Mouse (Mus musculus): ENCODE data around the gene Trabd2b.

Trabd2b gene

DNA sequence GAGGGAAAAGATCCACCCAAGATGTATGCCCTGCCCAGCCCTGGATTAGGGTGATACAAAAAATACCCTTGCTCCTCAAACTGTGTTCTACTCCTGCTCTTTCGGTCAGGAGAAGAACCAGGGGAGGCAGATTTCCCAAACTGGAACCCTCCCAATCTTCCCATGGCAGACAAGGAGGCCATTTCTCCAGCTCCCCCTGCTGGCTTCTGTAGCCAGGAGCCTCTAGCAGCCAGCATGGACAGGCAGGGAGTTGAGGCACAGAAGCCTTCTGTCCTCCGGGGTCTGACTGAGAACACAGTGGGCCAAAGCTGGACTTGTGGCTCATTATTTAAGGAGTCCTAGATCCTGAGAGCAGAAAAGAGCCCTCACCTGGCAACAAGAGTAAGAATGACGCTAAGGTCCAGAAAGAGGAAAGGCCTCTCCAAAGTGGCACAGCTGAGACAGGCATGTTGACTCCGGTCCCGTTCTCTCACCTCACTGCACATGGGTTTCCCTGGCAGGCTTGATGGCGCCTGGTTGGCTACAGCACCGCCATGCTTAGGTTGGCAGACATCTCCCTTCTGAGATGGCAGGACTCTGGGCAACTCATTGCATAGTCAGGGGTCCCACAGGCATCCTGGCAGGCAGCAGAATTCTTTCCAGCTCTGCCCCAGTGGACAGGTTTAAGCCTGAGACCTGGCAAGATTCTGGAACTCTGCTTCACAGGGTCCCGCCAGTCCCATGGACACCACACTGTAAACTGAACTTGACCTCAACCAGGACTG is 204.8 kb downstream of the Trabd2b start:
- DNase-seq, result peak in 1 of 2 experiments; percentile 34

DNA sequence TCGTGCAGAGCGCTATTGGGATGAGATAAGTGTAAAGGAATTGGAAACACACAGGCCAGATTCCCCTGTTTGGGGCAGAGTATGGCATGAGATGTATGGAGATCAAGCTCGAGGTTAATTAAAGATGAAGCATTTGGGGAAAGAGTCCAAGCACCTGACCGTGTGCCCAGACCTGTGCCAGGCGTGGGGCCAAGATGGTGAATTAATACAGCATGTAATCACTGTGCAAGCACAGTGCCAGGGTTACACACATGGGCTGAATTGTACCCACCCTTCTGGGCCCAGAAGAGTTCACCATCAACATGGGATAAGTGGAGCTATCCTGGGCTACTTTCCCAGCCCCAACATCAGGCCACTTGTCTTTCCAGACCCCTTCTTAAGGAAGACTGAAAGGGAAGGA is 205.5 kb downstream of the Trabd2b start:
- DNase-seq, result no peak

DNA sequence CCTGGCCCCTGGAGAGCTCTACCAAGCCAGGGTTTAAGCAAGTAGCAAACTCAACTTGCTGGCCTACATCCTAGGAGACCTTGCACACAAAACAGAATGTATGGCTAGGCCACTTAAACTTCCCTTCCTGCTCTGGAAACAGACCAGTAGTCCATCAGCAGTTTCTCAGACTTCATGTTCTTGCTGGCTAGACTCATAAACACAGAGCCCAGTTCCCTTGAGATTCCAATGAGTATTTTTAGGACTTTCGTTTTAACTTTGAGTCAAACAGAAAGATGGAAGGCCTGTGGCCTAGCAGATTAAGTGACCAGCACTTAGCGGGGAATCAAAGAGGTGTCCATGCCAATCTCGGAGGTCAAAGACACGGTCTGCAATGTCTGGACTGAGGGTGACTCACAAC is 206.3 kb downstream of the Trabd2b start:
- DNase-seq, result no peak

DNA sequence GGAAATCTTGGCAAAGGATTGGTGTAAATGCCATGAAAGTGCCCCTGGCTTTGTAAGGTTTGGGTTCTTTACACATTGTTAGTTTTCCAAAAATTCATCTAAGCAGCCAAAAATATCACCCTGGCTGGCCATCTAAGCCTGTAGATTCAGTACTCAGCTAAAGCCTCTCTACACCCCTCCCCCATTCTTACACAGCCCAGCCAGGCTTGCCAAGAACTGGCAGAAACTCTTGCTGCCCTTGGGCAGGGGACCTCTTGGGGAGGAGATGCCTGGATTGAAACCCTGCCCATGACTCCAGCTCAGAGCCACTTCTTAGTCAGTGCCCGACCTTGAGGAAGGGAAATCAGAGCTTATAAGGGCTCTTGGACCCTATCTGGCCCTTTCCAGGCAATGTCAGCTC is 207.6 kb downstream of the Trabd2b start:
- no peak for DNase-seq

DNA sequence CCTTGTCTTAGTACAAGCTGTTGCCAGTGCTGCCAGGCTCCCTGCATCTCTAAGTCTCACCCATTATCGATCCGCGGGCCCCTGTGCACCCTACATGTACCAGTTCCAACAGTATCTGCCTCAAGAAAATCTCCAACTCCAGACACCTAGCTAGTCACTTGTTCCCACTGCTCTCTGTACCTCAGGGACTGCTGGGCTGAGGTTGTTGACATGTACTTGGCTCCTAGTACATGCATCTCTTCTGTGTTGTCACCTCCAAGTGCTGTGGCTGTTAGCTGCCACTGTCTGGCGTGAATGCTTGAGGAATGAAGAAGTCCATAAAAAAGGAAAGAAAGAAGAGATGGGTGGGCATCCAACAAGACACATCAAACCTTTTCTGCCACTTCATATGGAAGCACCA is 209.2 kb downstream of the Trabd2b start:
- no peak for DNase-seq

DNA sequence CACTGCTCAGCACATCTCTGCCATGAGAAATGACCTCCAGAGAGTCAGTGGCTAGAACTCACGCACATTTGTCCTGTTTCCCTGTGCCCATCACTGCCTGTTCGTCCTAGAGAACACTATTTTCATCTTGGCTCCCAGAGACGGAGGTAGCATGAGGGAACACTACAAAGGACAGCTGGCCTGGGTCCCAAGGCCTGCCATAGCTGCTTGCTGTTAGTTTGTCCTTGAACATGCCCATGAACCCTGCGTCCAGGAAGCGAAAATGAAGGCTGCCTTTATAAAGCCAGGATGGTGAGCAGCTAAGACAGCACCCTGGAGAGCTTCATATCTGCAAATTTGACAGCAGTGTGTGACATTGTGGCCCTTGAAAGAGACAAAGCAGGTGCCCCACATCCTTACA is 216.4 kb downstream of the Trabd2b start:
- no peak for DNase-seq

DNA sequence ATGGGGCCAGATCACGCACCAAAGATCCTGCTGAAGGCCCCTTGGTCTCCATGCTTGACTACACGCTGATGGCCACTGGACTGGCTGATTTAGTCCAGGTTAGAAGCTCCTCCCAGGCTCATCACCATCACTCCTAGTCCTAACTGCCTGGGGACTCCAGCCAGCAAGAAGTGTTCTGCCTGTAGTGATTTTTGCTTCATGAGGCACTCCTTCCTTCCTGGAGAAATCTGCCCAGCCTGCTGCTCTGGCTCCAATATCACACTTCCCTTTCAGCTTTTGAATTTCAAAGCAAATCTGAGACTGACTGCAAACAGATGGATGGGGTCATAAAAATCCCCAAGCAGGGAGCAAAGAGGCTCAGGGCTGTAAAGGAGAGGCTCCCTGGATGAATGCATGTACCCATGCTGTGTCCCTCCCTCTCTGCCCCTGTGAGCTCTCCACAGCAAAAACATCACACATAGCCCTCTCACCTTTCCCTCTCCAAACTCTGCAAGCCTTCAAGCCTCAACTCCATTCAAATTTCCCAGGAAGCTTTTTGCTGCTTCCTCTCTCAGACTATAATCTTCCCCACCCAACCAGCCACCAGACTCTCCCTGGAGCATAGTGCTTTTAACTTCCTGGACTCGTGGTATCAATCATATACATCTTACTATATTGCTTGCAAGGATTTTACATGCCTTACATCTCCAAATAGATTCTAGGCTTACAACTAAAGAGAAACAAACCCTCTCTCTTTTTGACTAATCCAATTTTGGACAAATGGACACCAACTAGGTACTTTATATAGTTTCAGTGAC is 217.8 kb downstream of the Trabd2b start:
- DNase-seq, result no peak

DNA sequence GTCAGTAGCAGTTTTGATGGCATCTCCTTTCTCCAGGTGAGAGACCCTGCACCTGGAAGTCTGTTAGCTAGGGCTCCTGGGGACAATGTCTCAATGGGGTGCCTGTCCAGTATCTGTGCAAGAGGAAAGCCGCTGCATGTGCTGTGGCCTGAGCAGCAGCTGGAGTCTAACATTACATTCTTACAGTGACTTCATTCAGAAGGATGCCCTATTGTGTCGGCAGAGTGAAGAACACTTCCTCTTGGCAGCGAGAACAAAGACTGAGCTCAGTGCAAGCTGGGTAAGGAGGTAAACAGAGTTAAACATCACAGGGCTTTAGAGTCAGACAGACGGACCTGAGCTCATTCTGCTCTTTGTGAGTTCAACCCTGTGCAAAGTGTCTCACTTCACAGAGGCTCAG is 218.8 kb downstream of the Trabd2b start:
- DNase-seq, result no peak

DNA sequence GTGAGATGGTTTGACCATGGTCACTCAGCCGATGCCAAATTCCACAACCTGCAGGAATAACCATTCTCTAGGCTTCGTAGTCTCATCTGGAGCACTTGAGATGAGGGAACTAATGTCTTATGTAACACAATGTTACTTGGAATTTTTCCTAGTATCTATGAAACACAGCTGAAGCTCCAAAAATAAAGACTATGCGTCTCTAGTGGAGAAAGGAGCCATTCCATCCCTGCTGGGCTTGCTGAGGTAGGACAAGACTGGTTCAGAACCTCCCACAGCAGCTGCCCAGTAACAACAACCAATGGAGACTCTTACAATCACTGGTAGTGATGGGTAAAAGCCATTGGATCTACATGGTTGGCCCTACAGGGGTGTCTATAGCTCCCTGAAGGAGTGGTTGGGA is 219.4 kb downstream of the Trabd2b start:
- no peak for DNase-seq

DNA sequence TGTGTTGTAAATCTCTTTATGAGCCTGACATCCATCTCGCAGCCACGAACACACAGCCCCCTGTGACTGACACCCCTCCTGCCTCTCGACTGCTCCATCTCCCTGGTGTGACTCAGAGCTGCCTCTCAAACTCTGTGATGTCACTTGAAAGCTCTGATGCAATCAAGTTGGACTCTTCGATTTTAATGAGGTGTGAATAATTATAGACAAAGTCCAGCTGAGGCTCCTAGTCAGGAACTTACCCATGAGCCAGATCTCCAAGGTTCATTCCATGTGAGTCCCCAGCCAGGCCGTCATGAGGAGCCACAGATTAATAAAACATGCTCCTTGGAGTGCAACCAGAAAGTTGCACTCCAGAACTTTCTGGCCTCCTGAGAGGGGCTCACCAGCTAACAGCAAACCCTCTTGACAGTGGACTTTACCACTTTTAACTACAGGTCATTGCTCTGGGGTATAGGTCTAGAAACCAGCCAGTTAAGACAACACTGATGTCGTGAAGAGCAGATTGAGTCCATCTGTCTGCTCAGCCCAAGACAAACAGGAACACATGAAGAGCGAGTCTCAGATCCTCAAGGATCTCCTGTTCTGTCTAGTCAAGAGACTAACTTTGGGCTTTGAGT is 221.3 kb downstream of the Trabd2b start:
- DNase-seq, result no peak

DNA sequence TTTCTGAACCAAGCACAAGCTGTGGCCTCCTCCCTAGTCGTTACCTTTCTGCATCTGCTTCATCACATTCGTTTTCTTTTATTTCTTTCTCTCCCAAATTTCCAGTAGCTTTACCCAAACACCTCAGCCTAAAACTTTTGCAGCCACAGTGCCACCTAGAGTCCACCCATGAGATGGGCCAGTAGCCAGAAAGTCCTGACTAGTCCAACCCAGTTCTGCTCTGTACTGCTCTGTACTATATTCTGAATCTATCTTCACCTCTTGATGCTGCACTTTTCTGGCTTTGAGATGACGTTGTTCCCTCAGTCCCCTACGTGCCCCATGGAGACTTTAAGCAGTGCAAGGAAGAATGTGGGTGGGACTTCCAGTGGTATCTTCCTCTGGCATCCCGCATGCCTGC is 229.4 kb downstream of the Trabd2b start:
- DNase-seq, result peak; percentile 31 to 64

DNA sequence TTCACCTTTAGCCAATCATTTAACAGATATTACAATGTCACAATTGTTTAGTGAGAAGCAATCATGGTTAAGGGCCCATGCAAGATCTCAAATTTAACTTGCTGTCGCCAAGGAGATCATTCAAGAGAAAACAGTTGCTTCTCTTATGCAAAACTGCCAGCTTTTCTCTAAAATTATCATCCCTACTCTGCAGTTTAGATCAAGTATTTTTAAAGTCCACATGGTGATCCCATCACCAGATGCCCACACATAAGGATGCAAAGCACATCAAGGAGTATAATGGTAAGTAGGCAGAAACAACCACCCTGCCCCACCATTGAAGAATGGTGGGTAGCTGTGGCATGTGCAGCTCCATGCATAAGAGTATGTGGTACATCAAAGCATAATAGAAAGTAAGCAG is 229.8 kb downstream of the Trabd2b start:
- DNase-seq, result no peak

DNA sequence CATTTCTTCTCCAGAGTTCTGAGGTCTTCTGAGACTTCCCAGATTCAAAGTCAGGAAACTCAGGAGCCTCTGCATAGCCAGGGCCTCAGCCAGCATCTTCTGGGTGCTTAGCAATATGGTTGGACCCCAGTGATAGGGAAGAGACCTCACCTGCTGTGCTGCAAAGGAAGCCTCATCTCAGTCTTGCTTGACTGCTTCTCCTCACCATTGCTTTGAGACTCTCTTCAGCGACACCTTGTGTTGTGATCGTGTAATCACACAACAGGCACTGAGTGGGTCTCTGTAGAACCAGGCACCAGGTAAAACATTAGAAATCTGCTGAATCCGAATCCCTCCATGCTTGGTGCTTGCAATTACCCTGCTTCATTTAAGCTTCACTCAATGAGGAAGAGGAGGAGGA is 230.6 kb downstream of the Trabd2b start:
- DNase-seq, result no peak

DNA sequence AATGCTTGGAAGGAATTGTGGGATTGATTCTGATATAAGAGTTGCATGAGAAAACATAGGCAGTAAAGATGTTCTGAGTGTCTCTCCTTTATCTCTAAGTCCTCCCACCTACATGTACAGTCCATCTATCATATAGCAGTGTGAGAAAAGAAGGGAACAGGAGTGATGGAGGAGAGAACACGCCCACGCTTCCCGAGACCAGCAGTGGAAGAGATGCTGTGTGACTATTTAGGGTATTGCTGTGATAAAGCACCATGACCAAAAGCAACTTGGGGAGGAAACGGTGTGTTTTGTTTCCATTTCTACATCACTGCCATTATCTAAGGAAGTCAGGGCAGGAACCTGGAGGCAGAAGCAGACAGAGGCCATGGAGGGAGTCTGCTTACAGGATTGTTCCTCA is 235.9 kb downstream of the Trabd2b start:
- DNase-seq, result no peak

DNA sequence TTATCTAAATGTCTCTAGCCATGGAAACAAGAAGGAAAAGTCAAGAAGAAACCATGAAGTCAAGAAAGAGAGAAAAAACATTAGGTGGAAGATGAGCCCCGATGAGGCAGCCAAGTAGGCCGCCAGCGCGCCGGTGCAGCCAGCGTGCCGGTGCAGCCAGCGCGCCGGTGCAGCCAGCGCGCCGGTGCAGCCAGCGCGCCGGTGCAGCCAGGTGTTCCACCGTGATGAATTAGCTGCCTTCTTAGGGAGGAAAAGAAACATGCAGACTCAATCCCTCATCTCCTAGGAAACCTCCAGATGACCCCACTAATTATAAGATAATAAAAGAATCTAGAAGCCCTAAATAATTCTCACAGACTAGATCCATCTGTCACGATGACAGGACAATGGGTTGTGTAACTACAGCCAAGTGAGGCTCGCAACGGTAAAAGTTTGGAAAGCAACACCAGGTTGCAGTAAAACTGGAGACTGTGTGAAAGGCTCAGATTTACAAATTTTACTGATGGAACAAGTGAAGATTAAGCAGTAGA is 237.2 kb downstream of the Trabd2b start:
- no peak for DNase-seq

DNA sequence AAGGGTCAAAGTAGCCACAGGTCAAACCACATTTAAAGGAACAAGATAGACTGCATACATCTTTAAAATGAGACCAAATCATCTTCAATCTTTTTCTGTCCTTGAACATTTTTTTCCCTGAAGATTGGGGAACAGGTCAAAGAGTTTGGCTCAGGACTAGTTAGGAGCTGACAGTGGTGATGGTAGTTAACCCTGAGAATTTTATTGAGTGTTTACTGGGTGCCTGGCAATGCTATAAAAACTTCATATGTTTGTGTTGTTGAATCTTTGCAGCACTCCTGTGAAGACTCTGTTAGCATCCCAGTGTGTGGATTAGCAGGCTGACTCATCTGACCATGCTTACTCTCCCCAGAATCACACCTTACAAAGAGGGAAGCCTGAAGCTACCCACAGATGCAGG is 238.8 kb downstream of the Trabd2b start:
- DNase-seq, result no peak

DNA sequence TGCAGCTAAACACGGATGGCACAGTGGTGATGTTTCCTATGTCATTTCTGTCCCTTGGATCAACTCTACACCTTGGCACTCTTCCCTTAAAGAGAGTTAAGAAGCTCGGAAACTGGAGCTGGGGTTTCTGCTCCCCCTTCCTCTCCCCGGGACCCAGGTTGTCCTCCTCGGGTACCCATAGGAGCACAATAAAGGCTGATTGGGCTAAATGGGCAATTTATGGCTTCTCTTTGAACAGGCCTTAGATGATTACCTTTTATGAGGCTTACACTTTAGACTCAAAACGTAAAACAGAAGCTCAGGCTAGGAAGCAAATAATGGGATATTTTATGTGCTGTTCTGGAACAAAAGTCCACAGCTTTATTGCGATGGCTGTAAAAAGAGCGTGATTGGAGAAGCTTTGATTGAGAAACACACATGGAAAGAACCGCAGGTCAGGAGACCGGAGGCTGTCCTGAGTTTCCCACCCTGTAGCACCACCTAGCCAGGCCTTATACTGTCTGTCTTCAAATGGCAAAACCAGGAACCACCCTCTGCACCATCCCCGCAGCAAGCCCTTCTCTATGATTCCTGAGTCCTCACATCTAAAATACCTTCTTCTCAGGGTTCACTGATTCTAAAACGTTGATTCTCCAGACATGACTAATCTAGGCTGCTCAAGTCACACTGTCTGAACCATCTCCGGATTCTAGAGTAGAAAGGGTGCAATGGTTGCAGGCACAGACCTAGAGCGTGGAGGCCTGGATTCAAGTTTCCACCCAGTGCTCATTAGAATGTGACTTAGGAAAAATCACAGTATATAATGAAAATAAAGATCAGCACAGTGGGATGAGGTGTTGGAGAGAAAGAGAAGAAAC is 240.5 kb downstream of the Trabd2b start:
- no peak for DNase-seq

DNA sequence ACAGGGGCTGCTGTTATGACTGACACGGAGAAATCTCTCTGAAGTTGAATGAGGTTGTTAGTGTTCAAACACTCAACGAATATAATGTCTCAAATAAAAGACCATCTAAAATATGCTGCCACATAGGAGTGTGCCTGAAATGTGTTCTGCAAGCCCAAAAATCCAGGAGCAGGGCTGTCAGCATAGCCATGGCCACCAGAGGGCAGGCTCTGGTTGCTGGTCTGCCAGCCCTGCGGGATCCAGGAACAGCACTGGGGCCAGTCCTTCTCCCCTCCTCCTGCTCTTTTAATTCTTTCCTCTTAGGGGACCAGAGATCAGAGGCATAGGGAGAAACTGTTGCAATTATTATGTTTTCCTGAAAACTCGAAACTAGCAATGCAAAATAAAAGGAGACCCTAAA is 241.2 kb downstream of the Trabd2b start:
- peak; percentile 73 to 84 for DNase-seq

DNA sequence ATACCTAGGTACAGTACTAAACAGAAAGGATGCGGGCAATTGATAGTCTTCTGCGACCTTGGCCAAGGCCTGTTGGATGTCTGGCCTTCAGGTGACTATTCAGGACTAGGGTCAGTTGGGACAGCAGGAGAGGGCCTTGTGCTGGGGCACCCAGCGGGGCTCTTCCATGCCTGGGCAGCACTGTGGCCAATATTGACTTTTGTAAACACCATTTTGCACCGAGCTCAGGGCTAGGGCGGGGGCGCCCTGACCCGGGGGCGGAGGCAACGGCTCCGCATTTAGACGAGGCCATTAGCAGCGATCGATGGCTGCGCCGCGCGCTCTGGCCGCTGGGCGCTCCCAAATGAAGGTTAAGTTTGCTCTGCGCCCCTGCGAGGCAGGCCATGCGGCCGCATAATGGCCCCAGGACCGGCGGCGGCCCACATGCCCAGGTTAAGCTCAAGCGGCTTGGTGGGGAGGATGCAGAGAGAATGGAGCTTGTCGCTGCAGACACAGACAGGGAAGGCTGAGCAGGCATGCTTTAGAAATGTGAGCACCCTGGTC is 242.1 kb downstream of the Trabd2b start:
- DNase-seq, result no peak

DNA sequence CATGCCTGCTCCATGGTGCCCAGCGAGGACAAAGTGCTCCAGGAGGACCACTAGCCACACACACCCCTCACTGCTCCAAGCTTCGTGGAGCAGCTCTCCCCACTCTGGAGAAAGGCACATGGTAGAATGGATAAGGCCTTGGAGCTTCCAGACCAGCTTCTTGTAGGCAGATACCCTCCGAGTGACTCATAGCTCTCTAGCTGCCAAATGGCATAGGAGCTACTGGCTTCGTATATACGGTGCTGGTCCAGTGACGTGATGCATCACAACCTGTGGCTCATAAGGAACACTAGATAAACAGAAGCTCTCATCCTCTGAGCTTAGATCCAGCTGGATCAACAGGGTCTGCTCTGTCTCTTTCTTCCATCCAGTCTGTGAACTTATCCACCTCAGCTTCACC is 244.0 kb downstream of the Trabd2b start:
- no peak for DNase-seq

DNA sequence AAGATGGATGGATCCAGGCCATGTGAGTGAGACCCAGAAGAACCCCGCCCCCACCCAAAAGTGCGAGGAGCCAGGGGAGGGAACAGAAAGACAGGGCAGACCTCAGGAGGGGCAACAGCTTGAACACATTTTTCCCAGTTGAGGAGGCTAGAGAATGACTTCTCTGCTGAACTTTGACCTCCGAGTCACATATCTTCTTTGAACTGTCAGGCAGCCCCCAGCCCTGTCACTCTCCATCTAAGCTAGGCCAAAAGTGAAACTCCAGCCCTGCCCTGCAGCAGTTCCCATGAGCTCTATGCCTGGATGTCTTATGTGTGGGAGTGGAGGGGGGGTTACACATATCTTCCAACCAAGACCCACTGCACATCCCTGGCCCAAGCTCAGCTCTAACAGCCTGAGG is 244.5 kb downstream of the Trabd2b start:
- no peak for DNase-seq

DNA sequence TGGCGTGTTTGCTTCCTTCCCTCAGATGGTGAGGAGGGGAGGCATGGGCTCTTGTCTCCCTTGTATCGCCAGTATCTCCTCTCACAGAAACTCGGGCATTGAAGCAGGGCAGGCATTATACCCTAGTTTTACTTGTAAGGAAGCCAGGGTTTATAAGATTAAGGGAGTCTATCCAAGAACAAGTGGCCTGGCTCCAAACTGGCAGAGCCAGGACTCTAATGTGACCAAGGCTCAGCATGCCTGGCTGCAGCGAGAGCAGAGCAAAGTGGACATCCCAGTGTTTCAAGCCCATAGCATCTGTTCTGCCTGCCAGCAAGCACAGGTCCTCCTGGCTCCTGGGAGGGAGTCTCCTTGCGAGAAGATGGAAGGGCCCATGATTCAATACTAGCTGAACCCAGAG is 245.1 kb downstream of the Trabd2b start:
- peak; percentile 41 to 64 for DNase-seq

Measured in cerebellum, postnatal 25 days (tissue).